Mouse (Mus musculus): ENCODE data around the gene Asb5.

GRCm38 (mm10) chr8:54596940-54597339 is 67.6 kb downstream of the Asb5 start:
- TF ChIP-seq EP300 (IDR thresholded peaks at IDR 0.05; ENCODE audit: low read depth in 1 of 2, low read length in 2 of 2) (no peak), POLR2AphosphoS5 (IDR thresholded peaks at IDR 0.05; ENCODE audit: borderline replicate concordance, low read depth, low read length) (no peak), ELF1 (IDR thresholded peaks at IDR 0.05; ENCODE audit: low read depth, low read length) (no peak), CHD2 (IDR thresholded peaks at IDR 0.05; ENCODE audit: low read length) (no peak), POLR2A (IDR thresholded peaks at IDR 0.05; ENCODE audit: control insufficient read depth in 1 of 2, insufficient read depth in 1 of 2, low read depth in 1 of 2, low read length in 2 of 2, poor library complexity in 1 of 2) (no peak), MAX (IDR thresholded peaks at IDR 0.05; ENCODE audit: low read length) (no peak), CTCF (IDR thresholded peaks at IDR 0.05 in 2 of 3, conservative IDR thresholded peaks at IDR 0.05 in 1 of 3; ENCODE audit: control insufficient read depth in 1 of 3, insufficient read depth in 1 of 3, low read depth in 2 of 3, low read length in 3 of 3, poor library complexity in 1 of 3, severe bottlenecking in 1 of 3) (no peak), CHD1 (IDR thresholded peaks at IDR 0.05; ENCODE audit: low read depth, low read length) (no peak), ZKSCAN1 (IDR thresholded peaks at IDR 0.05; ENCODE audit: low read depth, low read length) (no peak), TBP (IDR thresholded peaks at IDR 0.05; ENCODE audit: low read depth, low read length) (no peak), E2F4 (IDR thresholded peaks at IDR 0.05; ENCODE audit: borderline replicate concordance, low read depth, low read length) (no peak), POLR2AphosphoS2 (IDR thresholded peaks at IDR 0.05; ENCODE audit: low read length) (no peak)
